Mouse (Mus musculus): ENCODE data around the gene Tnrc6c. TPM values are rescaled to one million over a fixed set of nuclear protein-coding genes. Genes with fewer than 3 reads are reported as not detected.

Gene Tnrc6c
- polyA plus RNA-seq, 1 experiment from 2014 or later = 2.4 TPM

GRCm38 (mm10) chr11:117791441-117791761 is 137.3 kb downstream of the Tnrc6c start:
- ATAC-seq (ENCODE audit: insufficient read depth) = no peak
- Histone ChIP-seq H3K4me2 (peak overlapping the region; percentile 80), H3K4me3 (replicated peaks) (no peak overlapping the region), H3K4me1 (replicated peaks) (peaks cover 68% of the 10 kb centered on the region), H3K27ac (replicated peaks) (peak overlapping the region; percentile 85), H3K36me3 (replicated peaks) (peaks cover 46% of the 10 kb centered on the region), H3K9me3 (replicated peaks) (no peaks in the 10 kb centered on the region), H3K9ac (peak overlapping the region; percentile 39; the same call in 1 of the 2 replicates), H3K27me3 (no peaks in the 10 kb centered on the region)
- 82% methylated on average over 9 of the region's 9 CpGs for WGBS (ENCODE audit: insufficient replicate concordance)

DNA sequence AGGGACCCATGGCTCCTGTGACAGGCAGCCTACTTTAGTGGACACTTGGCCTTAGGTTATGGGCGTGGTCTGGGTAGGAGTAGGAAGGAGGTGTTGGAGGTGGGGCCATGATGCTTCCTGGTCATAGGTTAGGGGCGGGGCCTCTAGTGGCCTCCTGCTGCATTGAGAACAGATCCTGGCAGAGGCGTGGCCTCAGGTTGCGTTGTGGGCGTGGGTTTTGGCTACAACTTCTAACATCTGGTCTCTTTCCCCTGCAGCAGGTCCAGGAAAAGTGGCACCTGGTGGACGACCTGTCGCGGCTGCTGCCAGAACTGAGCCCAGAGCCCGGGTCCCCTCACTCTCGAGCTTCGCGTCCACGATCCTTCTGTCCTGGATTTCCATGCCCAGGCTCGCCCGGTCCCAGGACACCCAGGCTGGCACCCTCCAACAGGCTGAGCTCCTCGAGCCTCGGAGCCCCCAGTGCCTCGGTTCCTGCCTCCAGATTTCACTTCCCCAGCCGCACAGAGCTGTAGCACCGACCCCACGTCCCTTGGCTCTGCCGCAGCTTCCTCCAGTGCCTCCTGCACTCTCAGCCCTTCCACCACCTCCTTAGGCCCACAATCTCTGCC is 138.3 kb downstream of the Tnrc6c start:
- Histone ChIP-seq H3K27ac (replicated peaks) (peak overlapping the region; percentile 85), H3K9ac (peak overlapping the region; percentile 58), H3K4me2 (peak overlapping the region; percentile 80), H3K9me3 (replicated peaks) (no peaks in the 10 kb centered on the region), H3K4me3 (replicated peaks) (peak overlapping the region; percentile 47), H3K4me1 (replicated peaks) (peaks cover 75% of the 10 kb centered on the region), H3K27me3 (no peaks in the 10 kb centered on the region), H3K36me3 (replicated peaks) (peaks cover 36% of the 10 kb centered on the region)
- WGBS (ENCODE audit: insufficient replicate concordance) = 8% methylated on average over 22 of the region's 22 CpGs
- peak; percentile 74 for ATAC-seq (ENCODE audit: insufficient read depth)

DNA sequence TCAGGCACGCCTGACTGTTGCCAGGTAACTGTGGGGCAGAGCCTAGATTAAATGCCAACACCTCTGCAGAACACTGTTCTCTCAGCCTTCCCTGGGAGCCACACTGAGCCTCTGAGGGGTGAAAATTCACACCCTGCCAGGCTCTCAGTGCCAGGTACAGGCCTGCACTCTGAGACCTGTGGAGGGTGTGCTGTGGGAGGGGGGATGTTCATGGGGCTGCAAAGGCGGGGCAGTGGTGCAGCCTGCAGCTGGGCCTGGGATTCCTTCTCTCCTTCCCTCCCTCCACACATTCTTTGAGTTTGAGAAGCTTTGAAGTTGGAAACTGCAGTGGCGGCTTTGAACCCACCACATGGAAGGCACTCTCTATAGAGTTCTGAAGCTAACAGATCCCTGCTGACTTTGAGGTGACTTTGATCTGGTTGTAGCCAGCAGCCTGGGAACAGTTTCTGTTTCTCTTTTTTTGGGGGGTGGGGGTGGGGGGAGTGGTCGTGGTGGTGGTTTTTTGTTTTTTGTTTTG is 140.0 kb downstream of the Tnrc6c start:
- no peak overlapping the region for H3K4me3 ChIP-seq (replicated peaks)
- H3K9me3 ChIP-seq (replicated peaks) = no peaks in the 10 kb centered on the region
- H3K4me1 ChIP-seq (replicated peaks) = peaks cover 78% of the 10 kb centered on the region
- 71% methylated on average over 4 of the region's 4 CpGs for WGBS (ENCODE audit: insufficient replicate concordance)
- no peak for ATAC-seq (ENCODE audit: insufficient read depth)
- peak overlapping the region; percentile 49 for H3K27ac ChIP-seq (replicated peaks)
- no peaks in the 10 kb centered on the region for H3K27me3 ChIP-seq
- H3K4me2 ChIP-seq = no peak overlapping the region
- peaks cover 22% of the 10 kb centered on the region for H3K36me3 ChIP-seq (replicated peaks)
- H3K9ac ChIP-seq = no peak overlapping the region

DNA sequence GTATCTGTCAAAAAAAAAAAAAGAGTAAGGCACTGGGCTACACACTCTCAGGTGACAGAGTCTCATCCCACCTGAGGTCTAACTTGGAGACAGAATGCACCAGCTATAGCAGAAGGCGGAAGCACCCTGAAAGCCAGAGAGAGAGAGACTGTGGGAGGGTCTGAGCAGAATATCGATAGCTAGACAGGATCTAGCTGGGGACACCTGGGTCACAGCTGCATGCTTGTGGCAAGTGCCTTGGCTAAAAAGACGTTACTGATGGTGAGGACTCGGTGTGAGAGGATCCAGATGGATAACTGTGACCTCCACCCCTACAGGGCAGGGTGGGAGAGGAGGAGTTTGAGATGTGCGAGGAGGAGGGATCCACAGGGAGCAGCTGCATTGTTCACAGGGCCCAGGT is 142.9 kb downstream of the Tnrc6c start:
- Histone ChIP-seq H3K4me3 (replicated peaks) (peak overlapping the region; percentile 70), H3K9me3 (replicated peaks) (no peaks in the 10 kb centered on the region), H3K9ac (peak overlapping the region; percentile 79), H3K27ac (replicated peaks) (peak overlapping the region; percentile 98), H3K27me3 (no peaks in the 10 kb centered on the region), H3K4me1 (replicated peaks) (peaks cover 83% of the 10 kb centered on the region), H3K36me3 (replicated peaks) (peaks cover 36% of the 10 kb centered on the region), H3K4me2 (peak overlapping the region; percentile 80)
- 20% methylated on average over 5 of the region's 5 CpGs for WGBS (ENCODE audit: insufficient replicate concordance)
- peak; percentile 17 for ATAC-seq (ENCODE audit: insufficient read depth)

DNA sequence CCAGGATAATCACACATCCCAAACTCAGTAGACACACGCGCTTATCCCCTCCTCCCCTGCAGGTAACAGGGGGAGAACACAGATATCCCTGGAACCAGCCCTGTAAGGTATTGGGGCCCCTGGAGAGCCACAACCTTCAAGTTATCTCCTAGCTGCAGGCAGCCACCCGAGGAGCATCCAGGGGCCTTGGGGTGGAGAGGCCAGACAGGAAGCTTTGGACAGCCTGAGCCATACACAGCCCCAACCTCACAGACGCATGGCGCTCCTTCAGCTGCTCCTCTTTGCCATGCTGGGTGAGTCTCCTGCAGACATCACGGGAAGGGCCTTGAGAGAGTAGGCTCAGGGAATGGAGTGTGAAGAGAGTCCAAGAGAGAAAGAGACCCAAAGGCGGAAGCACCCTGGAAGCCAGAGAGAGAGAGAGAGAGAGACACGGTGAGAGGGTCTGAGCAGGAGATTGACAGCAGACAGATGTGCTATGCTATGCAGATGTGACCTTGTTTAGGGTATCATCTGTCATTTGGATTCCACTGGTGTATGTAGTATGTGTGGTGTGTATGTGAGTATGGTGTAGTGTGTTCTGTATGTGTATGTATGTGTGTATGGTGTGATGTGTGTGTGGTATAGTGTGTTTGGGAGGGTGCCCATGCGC is 143.5 kb downstream of the Tnrc6c start, which contains the start of gene 6030468B19Rik:
Gene 6030468B19Rik, plus strand, starts transcription at position 150 of the 649 bp plus-strand sequence.
- no peaks in the 10 kb centered on the region for H3K9me3 ChIP-seq (replicated peaks)
- 15% methylated on average over 9 of the region's 9 CpGs for WGBS (ENCODE audit: insufficient replicate concordance)
- peak within 1 kb of the TSS; percentile 98 for H3K27ac ChIP-seq (replicated peaks)
- H3K4me3 ChIP-seq (replicated peaks) = peak within 1 kb of the TSS; percentile 70
- H3K9ac ChIP-seq = peak within 1 kb of the TSS; percentile 79
- peak; percentile 96 for ATAC-seq (ENCODE audit: insufficient read depth)
- no peaks in the 10 kb centered on the region for H3K27me3 ChIP-seq
- peak within 1 kb of the TSS; percentile 80 for H3K4me2 ChIP-seq
- H3K36me3 ChIP-seq (replicated peaks) = peaks cover 40% of the 10 kb centered on the region
- peaks cover 83% of the 10 kb centered on the region for H3K4me1 ChIP-seq (replicated peaks)

DNA sequence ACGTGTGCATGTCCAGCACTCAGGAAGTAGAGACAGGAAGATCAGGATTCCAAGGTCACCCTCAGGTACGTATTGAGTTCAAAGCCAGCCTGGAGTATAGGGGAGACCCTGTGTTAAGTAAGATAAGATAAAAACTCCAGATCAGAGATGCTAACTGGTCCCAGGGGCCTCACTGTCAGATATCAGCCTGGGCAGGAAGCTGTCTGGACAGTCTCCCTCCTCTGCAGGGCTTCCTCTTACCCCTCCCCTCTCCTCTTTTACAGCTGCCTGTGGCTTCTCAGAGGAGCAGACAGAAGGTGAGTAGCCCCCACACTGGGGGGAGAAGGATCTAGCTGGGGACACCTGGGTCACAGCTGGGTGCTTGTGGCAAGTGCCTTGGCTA is 144.1 kb downstream of the Tnrc6c start:
- H3K9ac ChIP-seq = peak overlapping the region; percentile 79

GRCm38 (mm10) chr11:117799174-117799573 is 145.1 kb downstream of the Tnrc6c start:
- Histone ChIP-seq H3K27ac (replicated peaks) (peak overlapping the region; percentile 98), H3K9me3 (replicated peaks) (no peaks in the 10 kb centered on the region), H3K4me2 (peak overlapping the region; percentile 80), H3K4me1 (replicated peaks) (peaks cover 83% of the 10 kb centered on the region), H3K4me3 (replicated peaks) (peak overlapping the region; percentile 70), H3K9ac (peak overlapping the region; percentile 79), H3K36me3 (replicated peaks) (peaks cover 51% of the 10 kb centered on the region), H3K27me3 (no peaks in the 10 kb centered on the region)
- WGBS (ENCODE audit: insufficient replicate concordance) = 40% methylated on average over 5 of the region's 5 CpGs
- ATAC-seq (ENCODE audit: insufficient read depth) = no peak

More for the DNA sequence above, 144.1 kb downstream of the Tnrc6c start:
- H3K4me2 ChIP-seq = peak overlapping the region; percentile 80
- peak overlapping the region; percentile 98 for H3K27ac ChIP-seq (replicated peaks)
- peak overlapping the region; percentile 70 for H3K4me3 ChIP-seq (replicated peaks)
- H3K27me3 ChIP-seq = no peaks in the 10 kb centered on the region
- no peaks in the 10 kb centered on the region for H3K9me3 ChIP-seq (replicated peaks)
- peaks cover 83% of the 10 kb centered on the region for H3K4me1 ChIP-seq (replicated peaks)
- H3K36me3 ChIP-seq (replicated peaks) = peaks cover 42% of the 10 kb centered on the region
- ATAC-seq (ENCODE audit: insufficient read depth) = peak; percentile 59
- 2% methylated on average over 2 of the region's 2 CpGs for WGBS (ENCODE audit: insufficient replicate concordance)

DNA sequence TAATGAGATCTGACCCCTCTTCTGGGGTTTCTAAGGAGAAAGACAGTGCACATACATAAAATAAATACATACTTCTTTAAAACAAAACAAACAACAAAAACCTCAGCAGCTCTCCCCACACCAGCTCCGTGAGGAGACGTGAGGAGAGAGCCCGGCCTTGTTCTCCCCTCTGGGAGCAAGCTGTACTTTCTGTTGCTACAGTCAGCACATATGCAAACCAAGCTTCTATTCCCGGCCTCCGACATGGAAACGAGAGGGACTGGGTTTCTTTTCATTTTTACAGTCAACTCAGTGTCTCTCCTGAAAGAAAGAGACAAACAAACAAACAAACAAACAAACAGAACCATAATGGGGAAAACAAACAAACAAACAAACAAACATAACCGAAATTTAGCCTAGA is 145.9 kb downstream of the Tnrc6c start:
- Histone ChIP-seq H3K9me3 (replicated peaks) (no peaks in the 10 kb centered on the region), H3K9ac (peak overlapping the region; percentile 79), H3K27me3 (no peaks in the 10 kb centered on the region), H3K4me1 (replicated peaks) (peaks cover 84% of the 10 kb centered on the region), H3K27ac (replicated peaks) (peak overlapping the region; percentile 98), H3K36me3 (replicated peaks) (peaks cover 59% of the 10 kb centered on the region), H3K4me3 (replicated peaks) (peak overlapping the region; percentile 70), H3K4me2 (peak overlapping the region; percentile 80)
- no peak for ATAC-seq (ENCODE audit: insufficient read depth)
- 82% methylated on average over 7 of the region's 7 CpGs for WGBS (ENCODE audit: insufficient replicate concordance)

- Histone ChIP-seq H3K27ac (replicated peaks) (peak overlapping the region; percentile 98), H3K36me3 (replicated peaks) (peaks cover 75% of the 10 kb centered on the region), H3K27me3 (no peaks in the 10 kb centered on the region), H3K4me3 (replicated peaks) (peak overlapping the region; percentile 70), H3K4me1 (replicated peaks) (peaks cover 82% of the 10 kb centered on the region), H3K4me2 (peak overlapping the region; percentile 80), H3K9ac (peak overlapping the region; percentile 79; the same call in 1 of the 2 replicates), H3K9me3 (replicated peaks) (no peaks in the 10 kb centered on the region)
- 90% methylated on average over 7 of the region's 7 CpGs for WGBS (ENCODE audit: insufficient replicate concordance)
- no peak for ATAC-seq (ENCODE audit: insufficient read depth)
Measured at GRCm38 (mm10) chr11:117801650-117802049, 147.6 kb downstream of the Tnrc6c start.

- Histone ChIP-seq H3K27ac (replicated peaks) (peak overlapping the region; percentile 58), H3K9ac (peak overlapping the region; percentile 13; the same call in 1 of the 2 replicates), H3K9me3 (replicated peaks) (no peaks in the 10 kb centered on the region), H3K4me3 (replicated peaks) (peak overlapping the region; percentile 70), H3K4me2 (peak overlapping the region; percentile 80), H3K27me3 (no peaks in the 10 kb centered on the region), H3K4me1 (replicated peaks) (peaks cover 85% of the 10 kb centered on the region), H3K36me3 (replicated peaks) (peaks cover 90% of the 10 kb centered on the region)
- WGBS (ENCODE audit: insufficient replicate concordance) = 86% methylated on average over 3 of the region's 3 CpGs
- ATAC-seq (ENCODE audit: insufficient read depth) = no peak
Measured at GRCm38 (mm10) chr11:117803166-117803688, 149.1 kb downstream of the Tnrc6c start.

DNA sequence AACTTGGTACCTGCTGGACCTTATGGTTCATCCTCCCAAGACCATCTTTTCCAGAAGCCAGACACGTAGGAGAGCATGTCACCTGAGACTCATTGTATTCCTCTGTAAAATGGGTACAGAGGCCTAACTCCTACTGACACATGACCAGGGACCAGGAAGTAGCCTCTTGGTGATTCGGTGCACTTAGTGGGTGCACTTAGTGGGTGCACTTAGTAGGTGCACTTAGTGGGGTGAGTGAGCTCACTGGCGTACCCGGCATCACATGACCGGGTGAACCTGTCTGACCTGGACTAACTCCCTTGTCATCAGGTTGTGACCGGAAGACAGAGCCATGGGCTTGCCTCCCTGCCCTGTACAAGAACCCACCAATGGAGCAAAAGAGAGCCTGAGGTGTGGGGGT is 152.7 kb downstream of the Tnrc6c start:
- WGBS (ENCODE audit: insufficient replicate concordance) = 87% methylated on average over 6 of the region's 6 CpGs
- no peak overlapping the region for H3K4me2 ChIP-seq
- H3K4me3 ChIP-seq (replicated peaks) = no peak overlapping the region
- H3K27ac ChIP-seq (replicated peaks) = peak overlapping the region; percentile 43; the same call in 1 of the 2 replicates
- no peak overlapping the region for H3K9ac ChIP-seq
- H3K9me3 ChIP-seq (replicated peaks) = no peaks in the 10 kb centered on the region
- H3K4me1 ChIP-seq (replicated peaks) = peaks cover 85% of the 10 kb centered on the region
- H3K36me3 ChIP-seq (replicated peaks) = peaks cover 76% of the 10 kb centered on the region
- H3K27me3 ChIP-seq = no peaks in the 10 kb centered on the region
- ATAC-seq (ENCODE audit: insufficient read depth) = no peak
